Mouse (Mus musculus): ENCODE measurements around the gene Ecd.
"Not testable (repeated sequence)": the region's sequence is repeated elsewhere in the genome, so short reads cannot be mapped to it uniquely, and the experiment has no call there.

Gene Ecd

DNA sequence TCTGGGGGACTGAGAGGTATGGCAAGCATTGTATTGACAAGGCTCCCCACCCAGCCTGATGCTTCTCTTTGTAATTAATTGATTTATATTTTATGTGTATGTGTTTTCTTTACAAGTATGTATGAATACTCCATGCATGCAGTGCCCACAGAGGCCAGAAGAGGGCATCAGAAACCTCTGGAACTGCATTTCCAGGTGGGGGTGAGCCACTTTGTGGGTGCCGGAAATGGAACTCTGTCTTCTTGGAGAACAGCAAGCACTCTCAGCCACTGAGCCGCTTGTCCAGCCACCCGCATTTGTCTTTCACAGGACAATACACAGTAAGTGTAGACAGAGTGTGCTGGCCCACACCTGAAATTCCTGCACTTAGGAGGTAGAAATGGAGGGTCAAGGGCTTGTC lies 28.5 kb downstream of the Ecd start:
- peak; percentile 79 for DNase-seq

DNA sequence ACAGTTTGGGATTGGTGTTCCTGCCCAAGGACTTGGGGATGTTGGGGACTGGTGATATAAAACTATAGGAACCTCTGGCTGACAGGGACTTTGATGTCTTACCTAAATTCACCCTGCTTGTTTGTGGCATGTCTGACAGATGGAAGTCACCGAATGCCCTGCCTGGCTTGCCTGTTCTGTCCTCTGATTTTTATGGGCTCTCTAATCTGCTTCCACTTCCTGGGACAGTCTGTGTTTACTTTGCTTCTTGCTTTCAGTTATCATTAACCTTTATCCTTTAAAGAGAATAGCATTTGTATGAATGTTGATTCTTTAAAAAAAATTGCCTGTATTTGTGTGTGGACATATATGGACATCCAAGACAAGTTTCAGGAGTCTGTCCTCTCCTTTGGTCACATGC lies 32.8 kb downstream of the Ecd start:
- DNase-seq = no peak

DNA sequence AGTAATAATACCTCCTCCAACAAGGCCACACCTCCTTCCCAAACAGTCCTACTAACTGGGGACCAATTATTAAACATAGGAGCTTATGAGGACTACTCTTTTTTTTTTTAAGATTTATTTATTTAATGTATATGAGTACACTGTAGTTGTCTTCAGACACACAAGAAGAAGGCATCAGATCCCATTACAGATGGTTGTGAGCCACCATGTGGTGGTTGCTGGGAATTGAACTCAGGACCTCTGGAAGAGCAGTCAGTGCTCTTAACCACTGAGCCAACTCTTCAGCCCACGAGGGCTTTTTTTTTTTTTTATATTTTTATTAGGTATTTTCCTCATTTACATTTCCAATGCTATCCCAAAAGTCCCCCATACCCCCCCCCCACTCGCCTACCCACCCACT lies 42.8 kb downstream of the Ecd start:
- DNase-seq = not testable (repeated sequence)

DNA sequence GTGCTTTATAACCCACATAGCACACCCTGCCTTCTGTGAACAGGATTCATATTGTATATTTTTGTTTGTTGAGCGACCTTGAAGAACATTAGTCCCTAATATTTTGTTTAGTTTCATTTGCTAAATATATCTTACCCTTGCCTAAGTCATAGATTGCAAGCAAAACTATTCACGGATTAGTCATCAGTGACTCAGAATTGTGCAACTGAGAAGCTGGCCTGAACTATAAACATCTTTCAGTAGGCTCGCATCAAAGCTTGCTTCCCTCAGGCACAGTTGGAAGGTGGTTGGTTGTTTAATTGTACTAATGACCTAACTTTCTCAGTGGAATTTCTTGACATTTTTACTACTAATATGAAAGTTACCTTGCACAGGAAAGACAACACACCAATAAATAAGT lies 49.8 kb downstream of the Ecd start:
- DNase-seq = no peak

DNA sequence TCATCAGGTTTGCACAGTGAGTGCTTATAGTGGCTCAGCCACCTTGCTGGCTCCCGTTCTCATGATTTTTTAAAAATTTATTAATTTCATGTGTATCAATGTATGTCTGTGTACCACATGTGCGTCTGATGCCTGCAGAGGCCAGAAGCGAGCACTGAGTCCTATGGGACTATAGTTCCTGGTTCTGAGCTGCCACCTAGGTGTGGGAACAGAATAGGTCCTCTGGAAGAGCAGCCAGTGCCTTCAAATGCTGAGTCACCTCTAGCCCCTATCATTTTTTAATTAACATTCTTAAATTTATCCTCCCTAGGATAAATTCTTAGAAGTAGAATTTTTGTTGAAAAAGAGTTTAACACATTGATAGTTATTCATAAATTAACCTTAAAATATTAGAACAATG lies 50.3 kb downstream of the Ecd start:
- no peak for DNase-seq

DNA sequence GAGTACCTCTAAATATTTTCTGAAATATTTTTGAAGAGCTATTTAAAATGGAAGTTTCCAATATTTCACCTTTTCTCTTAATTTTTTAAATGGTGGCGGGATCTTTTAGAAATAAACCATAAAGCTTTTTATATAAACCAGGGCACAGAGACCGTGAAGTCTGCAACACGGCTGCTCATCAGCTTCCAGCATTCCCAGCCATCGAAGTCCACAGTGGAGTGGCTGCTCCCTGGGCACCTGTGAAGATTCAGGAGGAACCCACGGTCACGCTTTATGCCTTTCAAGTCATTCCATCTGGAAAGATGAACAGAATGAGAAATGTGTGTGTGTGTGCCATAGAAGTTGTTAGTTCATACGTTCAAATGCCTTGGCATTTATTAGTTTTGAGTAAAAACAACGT lies 53.0 kb downstream of the Ecd start:
- no peak for DNase-seq

DNA sequence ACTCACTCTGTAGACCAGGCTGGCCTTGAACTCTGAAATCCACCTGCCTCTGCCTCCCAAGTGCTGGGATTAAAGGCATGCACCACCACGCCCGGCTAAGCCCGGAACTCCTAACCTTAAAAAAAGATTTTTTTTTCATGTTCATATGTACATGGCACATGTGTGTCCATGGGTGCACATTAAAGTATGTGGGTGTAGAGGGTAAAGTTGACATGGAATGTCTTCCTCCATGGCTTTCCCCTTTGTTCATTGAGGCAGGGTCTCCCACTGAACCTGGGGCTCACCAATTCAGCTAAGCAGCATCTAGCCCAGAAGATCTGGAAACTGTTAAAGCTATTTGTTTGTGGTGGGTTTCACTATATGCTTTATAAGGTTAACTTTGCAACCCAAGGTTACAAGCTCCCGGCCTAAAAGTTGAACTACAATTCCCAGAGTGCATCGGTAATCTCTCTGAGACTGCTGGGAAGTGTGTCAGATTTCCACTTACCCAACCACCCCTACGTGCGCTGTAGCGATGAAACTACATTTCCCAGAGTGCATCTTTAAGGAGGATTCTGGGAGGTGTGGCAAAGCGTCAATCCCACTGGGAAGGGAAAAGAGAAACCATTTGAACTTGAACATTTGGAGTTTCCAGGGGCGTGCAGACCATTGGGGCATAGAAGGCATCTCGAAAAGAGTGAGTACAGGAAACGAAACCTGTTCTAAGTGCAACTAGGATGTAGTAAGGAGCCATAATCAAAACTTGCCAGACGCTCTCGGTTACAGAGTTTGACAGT lies 53.6 kb downstream of the Ecd start, which contains the start of gene Nudt13:
Gene Nudt13 (plus strand): TSS at position 581 of the 776 bp plus-strand sequence.
- DNase-seq = peak; percentile 67

DNA sequence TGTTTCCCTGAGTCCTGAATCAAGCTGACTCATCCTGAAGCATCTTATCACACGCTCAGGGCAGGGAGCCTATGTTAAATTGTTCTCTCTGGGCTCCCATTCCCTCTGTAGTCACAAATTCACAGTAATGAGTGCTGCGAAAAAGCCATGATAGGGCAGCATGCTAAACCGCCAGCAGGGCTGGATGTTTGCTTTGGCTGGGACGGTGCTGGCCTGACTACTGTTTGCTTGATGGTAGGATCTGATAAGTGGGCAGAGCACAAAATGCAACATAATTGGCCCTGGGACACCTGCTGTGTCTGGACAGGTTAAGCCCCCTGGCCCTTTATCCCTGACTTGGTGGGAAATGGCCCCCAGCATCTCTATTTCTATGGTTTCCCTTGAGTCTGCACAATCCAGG lies 56.5 kb downstream of the Ecd start:
- DNase-seq = no peak

All from thymus, postnatal 4 days (tissue).